Mouse (Mus musculus) hindbrain, embryonic 14.5 days (tissue): ENCODE measurements around the gene Reln. TPM values are rescaled to one million over a fixed set of nuclear protein-coding genes. Genes with fewer than 3 reads are reported as not detected.
A peak's percentile ranks its signal among the peaks of the same experiment; 100 is the strongest.

Experiments
- ATAC-seq: fragments of 200-750 bp; cut with Nextera tagmentation; 2 replicates; pipeline ENCODE4 v1.8.0; 2017; ENCODE audit warnings: moderate number of reproducible peaks, mild to moderate bottlenecking, moderate TSS enrichment, moderate library complexity; ENCODE audit not compliant: low FRiP score
- DNase-seq: peaks from one replicate; pipeline ENCODE4 v3.0.0-alpha.2; 2015; ENCODE audit warnings: low spot score
- H3K27ac ChIP-seq: fragments of 300-500 bp; sonication (generic); 2 replicates; pipeline ENCODE4 v1.5.1; 2014; ENCODE audit warnings: mild to moderate bottlenecking, moderate library complexity
- H3K27me3 ChIP-seq: fragments of 300-500 bp; sonication (generic); 2 replicates; pipeline ENCODE4 v1.6.1; 2014; ENCODE audit warnings: mild to moderate bottlenecking, low read length, mixed read lengths; ENCODE audit not compliant: control insufficient read depth, insufficient read depth
- H3K36me3 ChIP-seq: fragments of 300-500 bp; sonication (generic); replicated peaks from 2 replicates; pipeline ENCODE4 v1.6.1; 2014; ENCODE audit not compliant: control insufficient read depth, insufficient read depth
- H3K4me1 ChIP-seq: fragments of 300-500 bp; sonication (generic); replicated peaks from 2 replicates; pipeline ENCODE4 v1.6.1; 2014; ENCODE audit warnings: antibody characterized with exemption, low read length, mixed read lengths; ENCODE audit not compliant: control insufficient read depth, insufficient read depth
- H3K4me2 ChIP-seq: fragments of 300-500 bp; sonication (generic); replicated peaks from 2 replicates; pipeline ENCODE4 v1.6.1; 2014; ENCODE audit warnings: mild to moderate bottlenecking, moderate library complexity
- H3K4me3 ChIP-seq: fragments of 300-500 bp; sonication (generic); replicated peaks from 2 replicates; pipeline ENCODE4 v1.5.1; 2014; ENCODE audit warnings: mild to moderate bottlenecking, low read length
- H3K9ac ChIP-seq: fragments of 300-500 bp; sonication (generic); 2 replicates; pipeline ENCODE4 v1.6.1; 2014
- H3K9me3 ChIP-seq: fragments of 300-500 bp; sonication (generic); 2 replicates; pipeline ENCODE4 v1.6.1; 2016; ENCODE audit warnings: low read length; ENCODE audit not compliant: control insufficient read depth
- WGBS: fragments of 180-500 bp; shearing (Covaris S2); extraction: QIAGEN DNeasy Blood & Tissue Kit; methylation state at CpG from one replicate; pipeline ENCODE4 v1.1.7; 2014; 5-methylcytosine and 5-hydroxymethylcytosine counted together
- polyA plus RNA-seq: library from polyadenylated mRNA; unstranded; fragments of >200 nt; fragmentation: Nextera tagmentation; extraction: Ambion mirVana; gene quantifications from 2 replicates; pipeline ENCODE4 v1.2.1, GENCODE M21; 2014

The Reln gene
- polyA plus RNA-seq, 1 experiment from 2014 or later: 63.5 TPM

GRCm38 (mm10) chr5:22208311-22209021 lies 136.0 kb downstream of the Reln start:
- no peaks in the 10 kb centered on the region for H3K27me3 ChIP-seq
- DNase-seq (peak; percentile 46), ATAC-seq (peak; percentile 79)
- H3K4me3 ChIP-seq: no peak overlapping the region
- peak overlapping the region; percentile 26 for H3K4me2 ChIP-seq
- no peaks in the 10 kb centered on the region for H3K9me3 ChIP-seq
- peak overlapping the region; percentile 58 for H3K27ac ChIP-seq
- H3K9ac ChIP-seq: no peak overlapping the region
- H3K4me1 ChIP-seq: peaks cover 6% of the 10 kb centered on the region; the same call in 1 of the 2 replicates
- 36% methylated on average over 8 of the region's 8 CpGs for WGBS
- no peaks in the 10 kb centered on the region for H3K36me3 ChIP-seq

- no peak overlapping the region for H3K27ac ChIP-seq
- H3K4me1 ChIP-seq: peaks cover 12% of the 10 kb centered on the region; the same call in 1 of the 2 replicates
- H3K4me3 ChIP-seq: no peak overlapping the region
- H3K4me2 ChIP-seq: no peak overlapping the region
- H3K9ac ChIP-seq: no peak overlapping the region
- no peaks in the 10 kb centered on the region for H3K36me3 ChIP-seq
- H3K9me3 ChIP-seq: no peaks in the 10 kb centered on the region
- DNase-seq: no peak
- ATAC-seq: no peak
- 81% methylated on average over 2 of the region's 2 CpGs for WGBS
- H3K27me3 ChIP-seq: no peaks in the 10 kb centered on the region
Observed at GRCm38 (mm10) chr5:22197926-22198325, 146.6 kb downstream of the Reln start.

GRCm38 (mm10) chr5:22196891-22197290 lies 147.6 kb downstream of the Reln start:
- Histone ChIP-seq H3K4me3 (no peak overlapping the region), H3K9me3 (no peaks in the 10 kb centered on the region), H3K9ac (no peak overlapping the region), H3K4me2 (no peak overlapping the region), H3K36me3 (no peaks in the 10 kb centered on the region), H3K4me1 (peaks cover 12% of the 10 kb centered on the region; the same call in 1 of the 2 replicates), H3K27ac (peak overlapping the region; percentile 38), H3K27me3 (no peaks in the 10 kb centered on the region)
- WGBS: 78% methylated on average over 2 of the region's 2 CpGs
- no peak for DNase-seq
- no peak for ATAC-seq

- Histone ChIP-seq H3K9me3 (no peaks in the 10 kb centered on the region), H3K9ac (no peak overlapping the region), H3K27me3 (no peaks in the 10 kb centered on the region), H3K4me2 (no peak overlapping the region), H3K36me3 (no peaks in the 10 kb centered on the region), H3K27ac (no peak overlapping the region), H3K4me1 (peaks cover 12% of the 10 kb centered on the region; the same call in 1 of the 2 replicates), H3K4me3 (no peak overlapping the region)
- ATAC-seq (peak; percentile 71), DNase-seq (peak; percentile 42)
- WGBS: 34% methylated on average over 4 of the region's 4 CpGs
Observed at GRCm38 (mm10) chr5:22196476-22196875, 148.0 kb downstream of the Reln start.

- ATAC-seq: peak; percentile 62
- Histone ChIP-seq H3K4me2 (no peak overlapping the region), H3K27me3 (no peaks in the 10 kb centered on the region), H3K9me3 (no peaks in the 10 kb centered on the region), H3K9ac (no peak overlapping the region), H3K27ac (peak overlapping the region; percentile 9; the same call in 1 of the 2 replicates), H3K36me3 (no peaks in the 10 kb centered on the region), H3K4me3 (no peak overlapping the region), H3K4me1 (peaks cover 17% of the 10 kb centered on the region)
- 50% methylated on average over 8 of the region's 8 CpGs for WGBS
- no peak for DNase-seq
Observed at GRCm38 (mm10) chr5:22195352-22195941, 149.1 kb downstream of the Reln start.

- H3K27me3 ChIP-seq: no peaks in the 10 kb centered on the region
- no peak for DNase-seq
- H3K9me3 ChIP-seq: no peaks in the 10 kb centered on the region
- 45% methylated on average over 7 of the region's 7 CpGs for WGBS
- no peak for ATAC-seq
- H3K9ac ChIP-seq: no peak overlapping the region
- H3K4me2 ChIP-seq: no peak overlapping the region
- peaks cover 9% of the 10 kb centered on the region for H3K4me1 ChIP-seq
- H3K36me3 ChIP-seq: no peaks in the 10 kb centered on the region
- no peak overlapping the region for H3K27ac ChIP-seq
- no peak overlapping the region for H3K4me3 ChIP-seq
Observed at GRCm38 (mm10) chr5:22191784-22192183, 152.7 kb downstream of the Reln start.

GRCm38 (mm10) chr5:22190333-22190732 lies 154.2 kb downstream of the Reln start:
- 60% methylated on average over 3 of the region's 3 CpGs for WGBS
- H3K4me2 ChIP-seq: no peak overlapping the region
- no peak overlapping the region for H3K4me3 ChIP-seq
- no peaks in the 10 kb centered on the region for H3K9me3 ChIP-seq
- DNase-seq: no peak
- peaks cover 5% of the 10 kb centered on the region; the same call in 1 of the 2 replicates for H3K4me1 ChIP-seq
- H3K36me3 ChIP-seq: no peaks in the 10 kb centered on the region
- H3K27me3 ChIP-seq: no peaks in the 10 kb centered on the region
- no peak overlapping the region for H3K9ac ChIP-seq
- ATAC-seq: no peak
- no peak overlapping the region for H3K27ac ChIP-seq

GRCm38 (mm10) chr5:22187599-22187998 lies 156.9 kb downstream of the Reln start:
- peaks cover 5% of the 10 kb centered on the region; the same call in 1 of the 2 replicates for H3K4me1 ChIP-seq
- no peak for DNase-seq
- H3K4me3 ChIP-seq: no peak overlapping the region
- ATAC-seq: no peak
- no peak overlapping the region for H3K4me2 ChIP-seq
- no peak overlapping the region for H3K27ac ChIP-seq
- H3K9ac ChIP-seq: no peak overlapping the region
- H3K9me3 ChIP-seq: no peaks in the 10 kb centered on the region
- H3K27me3 ChIP-seq: no peaks in the 10 kb centered on the region
- H3K36me3 ChIP-seq: no peaks in the 10 kb centered on the region
- WGBS: 48% methylated on average over 3 of the region's 3 CpGs

- no peak for ATAC-seq
- H3K4me1 ChIP-seq: no peaks in the 10 kb centered on the region
- DNase-seq: no peak
- H3K27ac ChIP-seq: no peak overlapping the region
- H3K27me3 ChIP-seq: no peaks in the 10 kb centered on the region
- WGBS: 92% methylated on average over 5 of the region's 5 CpGs
- H3K9me3 ChIP-seq: no peaks in the 10 kb centered on the region
- H3K36me3 ChIP-seq: no peaks in the 10 kb centered on the region
- no peak overlapping the region for H3K4me3 ChIP-seq
- no peak overlapping the region for H3K9ac ChIP-seq
- H3K4me2 ChIP-seq: no peak overlapping the region
Observed at GRCm38 (mm10) chr5:22176480-22176879, 168.0 kb downstream of the Reln start.
